Mouse (Mus musculus) CH12.LX (cell line): ENCODE data around the gene Il1r2.

Source experiments
- BHLHE40 ChIP-seq: IDR thresholded peaks from 2 replicates; pipeline ENCODE4 v1.6.1; 2011; ENCODE audit warnings: mild to moderate bottlenecking, low read depth, low read length, improper control_type of control experiment
- CHD2 ChIP-seq: IDR thresholded peaks from 2 replicates; pipeline ENCODE4 v1.6.1; 2011; ENCODE audit warnings: low read length, improper control_type of control experiment
- CTCF ChIP-seq, 2 experiments: IDR thresholded peaks in 1 of 2; conservative IDR thresholded peaks in 1 of 2; 2 replicates each; pipeline ENCODE4 v1.5.1; 2011 to 2012; ENCODE audit warnings: low read depth in 2 of 2, low read length in 2 of 2, improper control_type of control experiment in 1 of 2, inconsistent platforms in 1 of 2, mild to moderate bottlenecking in 1 of 2, moderate library complexity in 1 of 2
- E2F4 ChIP-seq: IDR thresholded peaks from 2 replicates; pipeline ENCODE4 v1.6.1; 2011; ENCODE audit warnings: low read depth, low read length, improper control_type of control experiment; ENCODE audit not compliant: insufficient replicate concordance
- EP300 ChIP-seq: IDR thresholded peaks from 2 replicates; pipeline ENCODE4 v1.6.1; 2011; ENCODE audit warnings: low read length, improper control_type of control experiment
- JUN ChIP-seq: IDR thresholded peaks from 2 replicates; pipeline ENCODE4 v1.6.1; 2011; ENCODE audit warnings: low read depth, mild to moderate bottlenecking, low read length, improper control_type of control experiment, moderate library complexity; ENCODE audit not compliant: insufficient read depth
- MYC ChIP-seq: IDR thresholded peaks from 2 replicates; pipeline ENCODE4 v1.6.1; 2011; ENCODE audit warnings: low read depth, mild to moderate bottlenecking, improper control_type of control experiment, low read length
- POLR2A ChIP-seq: IDR thresholded peaks from 2 replicates; pipeline ENCODE4 v1.6.1; 2011; ENCODE audit warnings: low read depth, mild to moderate bottlenecking, improper control_type of control experiment, low read length
- RAD21 ChIP-seq: IDR thresholded peaks from 2 replicates; pipeline ENCODE4 v1.6.1; 2011; ENCODE audit warnings: low read depth, mild to moderate bottlenecking, low read length, improper control_type of control experiment, moderate library complexity
- TCF12 ChIP-seq: IDR thresholded peaks from 2 replicates; pipeline ENCODE4 v1.6.1; 2014; ENCODE audit warnings: low read depth, mild to moderate bottlenecking, inconsistent platforms, low read length, improper control_type of control experiment
- USF1 ChIP-seq: IDR thresholded peaks from 2 replicates; pipeline ENCODE4 v1.6.1; 2014; ENCODE audit warnings: low read depth, mild to moderate bottlenecking, inconsistent platforms, low read length, improper control_type of control experiment
- ZKSCAN1 ChIP-seq: IDR thresholded peaks from 2 replicates; pipeline ENCODE4 v1.6.1; 2012; ENCODE audit warnings: low read depth, inconsistent platforms, low read length, improper control_type of control experiment, borderline replicate concordance
- ZNF384 ChIP-seq: IDR thresholded peaks from 2 replicates; pipeline ENCODE4 v1.6.1; 2012; ENCODE audit warnings: low read depth, low read length, improper control_type of control experiment, inconsistent platforms

GRCm38 (mm10) chr1:40128481-40128880, 54.6 kb downstream of the Il1r2 start:
- TF ChIP-seq TCF12 (no peak), CTCF (conservative IDR thresholded peaks at IDR 0.05 in 1 of 2, IDR thresholded peaks at IDR 0.05 in 1 of 2; ENCODE audit: low read depth in 2 of 2, low read length in 2 of 2) (no peak), BHLHE40 (no peak), USF1 (no peak), POLR2A (no peak), ZKSCAN1 (no peak), RAD21 (no peak), CHD2 (no peak), JUN (no peak), EP300 (no peak), MYC (no peak), ZNF384 (no peak), E2F4 (no peak)
